Mouse (Mus musculus): ENCODE data around the gene Ccdc172.

- peak; percentile 5 for TF ChIP-seq CEBPB (IDR thresholded peaks at IDR 0.05; ENCODE audit: low read depth)
- TF ChIP-seq MYOD1 (IDR thresholded peaks at IDR 0.05; ENCODE audit: control insufficient read depth, insufficient read length, low read depth) = no peak
Observed at GRCm38 (mm10) chr19:58533077-58533476, 21.3 kb downstream of the Ccdc172 start.

Measured in C2C12 (cell line).